Mouse (Mus musculus): ENCODE measurements at regions not wholly inside any gene's neighbourhood (a gene's known extent, or its start where the extent isn't known, plus 50 kb on each side); places are given as distances from the start of the nearest gene placed in this dataset.

GRCm38 (mm10) chr9:115703791-115704190 lies 205.5 kb upstream of the Gadl1 start:
- DNase-seq, result no peak

DNA sequence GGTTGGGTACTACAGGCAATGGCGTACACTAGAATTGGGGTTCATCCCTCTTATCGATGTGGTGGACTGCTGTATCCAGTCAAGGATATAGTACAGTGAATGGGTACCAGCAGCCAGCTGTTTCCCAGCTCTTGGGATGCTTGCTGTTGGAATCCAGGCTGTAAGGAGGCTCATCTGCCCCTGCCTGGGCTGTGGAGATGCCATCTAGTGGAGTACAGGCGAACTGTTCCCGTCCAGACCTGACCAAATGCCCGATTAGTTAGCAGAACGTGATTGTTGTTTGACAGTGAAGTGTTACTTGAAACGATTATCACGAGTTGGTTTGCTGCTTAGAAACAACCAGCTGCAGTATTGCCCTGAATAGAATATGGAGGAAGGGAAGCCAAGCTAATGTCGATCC lies 205.0 kb upstream of the Gadl1 start:
- DNase-seq, result peak; percentile 48 to 58

- DNase-seq, result no peak
Observed at GRCm38 (mm10) chr9:115705761-115706160, 203.5 kb upstream of the Gadl1 start.

DNA sequence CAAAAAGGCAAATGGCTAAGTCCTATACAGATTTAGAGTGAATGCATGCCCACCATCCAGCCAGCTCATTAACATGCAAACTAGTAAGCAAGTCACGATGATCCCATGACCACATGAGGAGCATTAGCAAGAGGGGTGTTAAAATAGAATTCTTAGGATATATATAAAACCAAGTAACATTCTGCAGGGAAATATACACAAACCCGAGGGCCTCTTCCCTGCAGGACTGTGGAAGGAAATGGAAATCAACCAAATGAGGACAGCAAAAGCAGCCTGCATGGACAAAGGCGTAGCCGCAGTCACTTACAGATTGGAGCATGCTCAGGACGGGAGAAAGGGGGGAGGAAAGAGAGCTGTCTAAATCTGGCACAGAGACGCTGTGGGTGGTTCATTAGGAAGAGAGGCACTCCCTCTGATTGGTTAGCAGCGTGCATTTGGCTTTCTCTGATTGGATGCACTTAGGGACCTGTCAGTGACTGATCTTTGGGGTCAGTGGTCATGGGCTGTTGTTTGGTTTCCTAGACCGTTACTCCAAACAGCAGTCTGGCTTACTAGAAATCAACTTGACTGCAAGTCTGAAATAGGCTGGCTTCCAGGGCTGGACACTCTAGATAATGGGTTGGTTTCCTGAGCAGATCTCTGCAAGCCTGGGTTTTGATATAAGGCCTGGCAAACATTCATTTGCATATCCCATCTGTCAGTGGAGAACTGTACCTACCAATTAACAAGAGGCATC lies 200.9 kb upstream of the Gadl1 start:
- peak; percentile 57 to 66 for DNase-seq

GRCm38 (mm10) chr9:115710039-115710739 lies 199.1 kb upstream of the Gadl1 start:
- DNase-seq, result peak in 1 of 2 experiments; percentile 23

DNA sequence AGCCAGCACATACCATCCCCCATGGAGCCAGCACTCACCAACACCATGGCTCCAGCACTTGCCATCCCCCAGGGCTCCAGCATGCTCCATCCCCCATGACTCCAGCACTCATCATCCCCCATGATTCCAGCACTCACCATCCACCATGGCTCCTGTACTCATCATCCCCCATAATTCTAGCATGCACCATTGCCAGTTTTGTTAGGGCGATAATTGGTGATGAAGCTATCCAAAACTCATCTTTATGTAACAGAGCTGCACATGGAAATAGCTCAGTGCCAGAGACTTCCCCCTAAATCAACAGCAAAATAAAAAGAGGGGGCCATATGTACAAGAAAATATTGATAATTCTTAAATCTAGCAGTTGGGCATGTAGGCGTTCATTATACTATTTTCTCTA lies 188.9 kb upstream of the Gadl1 start:
- DNase-seq, result no peak

DNA sequence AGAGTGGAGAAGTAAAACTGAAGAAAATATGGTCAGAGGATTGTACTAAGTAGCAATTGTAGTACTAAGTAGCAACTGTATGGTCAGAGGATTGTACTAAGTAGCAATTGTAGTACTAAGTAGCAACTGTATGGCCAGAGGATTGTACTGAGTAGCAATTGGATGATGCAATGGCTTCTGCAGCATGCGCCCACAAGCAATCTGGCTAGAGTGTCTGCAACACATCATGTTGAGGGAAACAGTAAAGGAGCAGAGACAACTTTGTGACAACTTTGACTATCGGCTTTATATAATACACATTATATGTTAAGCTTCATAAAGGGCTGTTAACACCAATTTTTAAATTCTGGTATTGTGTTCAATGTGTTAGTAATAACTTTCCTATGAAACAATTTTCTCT lies 188.4 kb upstream of the Gadl1 start:
- DNase-seq, result no peak

- DNase-seq, result no peak
Observed at GRCm38 (mm10) chr9:115724063-115724462, 185.2 kb upstream of the Gadl1 start.

DNA sequence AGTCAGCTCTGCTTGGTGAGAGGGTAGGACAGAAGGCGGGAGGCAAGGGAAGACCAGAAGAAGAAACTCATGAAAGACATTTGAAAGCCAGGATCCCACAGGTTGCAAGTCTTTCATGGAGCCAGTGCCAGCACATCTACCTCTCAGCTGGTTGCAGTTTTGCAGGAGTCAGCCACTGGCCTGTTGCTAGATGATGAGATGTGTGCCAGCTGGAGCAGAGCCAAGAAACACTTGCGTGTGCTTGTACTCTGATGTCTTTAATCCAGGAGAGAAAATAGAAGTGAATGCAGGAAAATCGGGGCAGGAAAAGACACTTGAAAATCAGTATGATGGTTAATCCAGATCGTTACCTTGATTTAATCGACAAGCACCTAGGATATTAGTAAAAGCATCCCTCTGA lies 181.9 kb upstream of the Gadl1 start:
- DNase-seq, result peak; percentile 13 to 35

DNA sequence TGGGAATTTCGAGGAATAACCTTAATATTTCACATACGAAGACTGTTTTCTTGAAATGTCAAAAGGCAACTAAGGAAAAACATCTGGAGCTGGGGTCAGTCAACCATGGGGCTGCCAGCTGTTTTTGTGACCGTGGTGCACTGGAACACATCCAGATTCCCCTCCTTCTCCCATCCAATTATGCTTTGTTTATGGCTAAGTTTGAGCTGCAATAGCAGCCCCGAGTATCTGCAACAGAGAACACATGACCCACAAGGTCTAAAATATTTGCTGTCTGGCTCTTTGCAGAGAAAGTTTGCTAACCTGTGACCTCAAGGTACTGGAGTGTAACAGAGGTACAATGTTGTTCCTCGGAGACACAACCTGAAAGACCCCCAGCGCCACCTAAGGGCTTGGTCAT lies 177.7 kb upstream of the Gadl1 start:
- no peak for DNase-seq

GRCm38 (mm10) chr9:115733104-115733503 lies 176.2 kb upstream of the Gadl1 start:
- DNase-seq, result no peak

GRCm38 (mm10) chr9:115739984-115740383 lies 169.3 kb upstream of the Gadl1 start:
- DNase-seq, result no peak

DNA sequence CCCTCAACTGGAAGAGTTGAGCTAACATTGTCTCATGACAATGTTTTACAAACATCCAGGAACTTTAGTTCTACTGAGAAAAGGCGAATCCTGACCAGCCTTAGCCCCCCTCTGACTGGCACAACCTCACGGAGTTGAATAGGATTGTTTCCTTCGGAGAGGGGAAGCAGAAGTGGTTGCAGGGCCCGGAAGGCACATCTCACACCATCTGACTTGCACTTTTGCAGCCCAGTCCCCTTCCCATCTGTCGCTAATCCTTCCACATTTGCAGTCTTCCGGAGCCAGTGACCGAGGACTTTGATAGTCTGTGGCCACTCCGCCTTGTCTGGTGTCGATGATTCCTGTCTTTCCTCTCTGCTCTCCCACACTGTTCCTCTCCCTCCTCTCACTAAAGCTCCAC lies 162.8 kb upstream of the Gadl1 start:
- DNase-seq, result no peak

DNA sequence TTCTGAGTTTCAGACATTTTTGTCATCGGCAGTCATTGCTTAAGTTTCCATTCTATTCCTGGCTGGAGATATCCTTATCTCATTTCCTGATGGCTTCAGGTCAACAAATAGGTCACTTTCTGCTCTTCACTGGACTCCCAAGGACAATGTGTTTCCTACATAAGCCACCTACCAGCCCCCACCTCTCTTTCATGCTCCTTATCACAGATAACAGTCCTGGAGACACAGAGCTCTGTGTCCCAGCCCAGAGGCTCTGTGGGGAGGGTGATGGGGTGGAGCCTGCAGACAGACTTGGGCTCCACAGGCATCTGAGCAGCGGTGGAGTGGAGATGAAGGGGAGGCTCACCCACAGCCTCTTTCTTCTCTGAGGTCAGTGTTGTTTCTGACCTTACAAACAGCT lies 148.8 kb upstream of the Gadl1 start:
- peak in 1 of 2 experiments; percentile 10 for DNase-seq

- no peak for DNase-seq
Observed at GRCm38 (mm10) chr9:115764136-115764535, 145.1 kb upstream of the Gadl1 start.

DNA sequence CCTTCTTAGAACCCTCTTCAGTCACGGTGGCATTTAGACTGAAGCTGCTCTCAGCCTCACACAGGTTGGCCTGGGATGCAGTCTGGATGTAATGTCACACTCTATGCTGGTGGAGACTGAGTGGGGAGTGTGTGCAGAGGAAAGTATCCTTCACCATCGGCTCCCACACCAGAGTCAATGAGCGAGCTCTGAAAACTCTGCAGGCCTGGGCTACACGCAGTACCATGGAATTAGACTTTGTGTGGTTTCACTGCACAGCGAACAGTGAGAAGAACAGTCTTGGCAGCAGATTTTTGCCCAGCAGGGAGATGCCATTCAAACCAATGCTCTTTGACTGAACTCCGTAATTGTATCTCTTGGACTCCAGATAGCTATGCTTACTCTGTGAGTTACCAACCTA lies 142.8 kb upstream of the Gadl1 start:
- no peak for DNase-seq

DNA sequence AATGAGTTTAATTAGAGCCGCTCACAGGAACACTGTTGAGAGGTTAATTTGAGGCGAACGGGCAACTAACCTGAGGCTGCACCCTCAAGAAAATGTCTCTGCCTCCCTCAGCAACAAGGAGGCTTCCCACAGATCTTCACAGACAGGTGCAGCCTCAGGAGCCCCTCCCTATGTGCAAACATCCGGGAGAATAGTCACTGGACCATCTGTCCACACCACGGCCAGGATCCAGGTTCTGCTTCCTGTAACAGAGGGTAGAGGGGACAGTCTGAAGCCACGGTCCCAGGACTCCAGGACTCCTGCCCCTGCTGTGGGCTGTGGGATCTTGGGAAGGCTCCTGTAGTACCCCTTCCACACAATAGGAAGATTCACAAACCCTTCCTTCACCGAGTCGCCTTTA lies 134.1 kb upstream of the Gadl1 start:
- no peak for DNase-seq

DNA sequence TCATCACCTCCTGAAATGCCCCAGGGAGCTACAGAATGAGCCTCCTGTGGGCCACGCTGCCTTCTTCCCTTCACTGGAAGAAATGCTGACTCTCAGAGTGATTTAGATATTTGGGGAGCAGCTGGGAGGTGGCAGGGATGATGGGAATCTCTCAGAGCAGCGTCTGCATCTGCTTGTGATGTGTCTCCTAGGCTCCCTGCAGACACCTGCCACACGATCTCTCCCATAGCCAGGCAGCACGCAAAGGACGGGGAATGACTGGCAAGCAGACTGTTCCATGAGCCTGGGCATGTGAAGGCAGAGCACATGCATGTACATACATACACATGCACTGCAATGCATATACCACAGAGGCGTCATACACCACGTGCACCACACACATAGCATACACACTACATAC lies 133.4 kb upstream of the Gadl1 start:
- no peak for DNase-seq

- peak; percentile 5 to 22 for DNase-seq
Observed at GRCm38 (mm10) chr9:115777097-115777864, 132.0 kb upstream of the Gadl1 start.

DNA sequence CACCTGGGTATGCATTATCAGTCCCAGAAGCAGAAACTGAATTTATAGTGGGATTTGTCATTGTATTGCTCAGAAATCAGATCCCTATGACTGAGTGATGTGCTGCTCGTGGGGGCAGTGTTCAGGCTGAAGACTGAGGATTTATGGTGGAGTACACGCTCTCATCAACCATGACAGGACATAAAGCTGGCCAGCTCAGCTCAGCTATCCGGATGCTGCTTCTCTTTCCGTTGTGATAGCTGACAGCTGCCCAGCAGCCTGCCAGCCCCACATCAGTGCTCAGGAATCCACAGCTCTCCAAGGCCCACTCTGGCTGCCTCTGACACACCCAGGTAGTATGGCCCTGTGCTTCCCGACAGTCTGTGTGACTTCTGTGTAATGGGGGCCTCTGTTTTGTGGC lies 130.4 kb upstream of the Gadl1 start:
- DNase-seq, result no peak

- no peak for DNase-seq
Observed at GRCm38 (mm10) chr9:115799330-115799729, 109.9 kb upstream of the Gadl1 start.

DNA sequence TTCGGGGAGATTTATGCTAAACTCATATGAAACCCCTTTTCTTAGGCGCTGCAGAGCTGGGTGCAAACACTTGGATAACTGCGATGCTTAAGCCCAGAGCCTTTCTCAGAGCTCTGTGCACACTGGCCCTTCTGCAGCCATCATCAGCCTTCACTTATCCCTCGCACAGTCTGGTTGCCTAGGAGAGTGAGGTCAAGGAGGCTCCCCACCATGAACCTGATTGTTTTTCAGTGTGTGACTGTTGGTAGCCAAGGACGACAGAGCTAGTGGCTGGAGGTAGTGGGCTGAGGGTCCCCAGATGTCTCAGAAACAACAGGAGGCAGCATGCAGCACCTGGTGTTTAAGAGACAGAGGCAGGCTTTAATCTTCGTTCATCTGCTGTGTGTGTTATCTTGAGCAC lies 108.6 kb upstream of the Gadl1 start:
- no peak for DNase-seq

DNA sequence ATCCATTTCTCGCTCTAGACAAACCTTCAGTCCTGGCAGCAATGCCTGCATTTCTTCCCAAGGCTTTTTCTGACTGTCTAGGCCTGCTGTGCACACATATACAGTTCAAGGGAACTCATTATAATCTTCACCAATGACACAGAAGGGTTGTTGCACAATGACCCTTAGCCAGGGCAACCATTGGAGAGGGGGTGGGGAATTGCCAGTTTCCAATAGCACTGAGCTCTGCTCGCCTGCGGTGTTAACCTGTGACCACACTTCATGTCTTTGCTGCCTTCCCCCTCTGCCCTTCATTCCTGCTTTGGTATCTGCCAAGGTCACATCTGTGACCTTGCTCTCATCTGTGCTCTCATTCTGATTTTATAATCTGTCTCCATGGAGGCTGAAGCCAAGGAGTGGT lies 106.2 kb upstream of the Gadl1 start:
- no peak for DNase-seq

DNA sequence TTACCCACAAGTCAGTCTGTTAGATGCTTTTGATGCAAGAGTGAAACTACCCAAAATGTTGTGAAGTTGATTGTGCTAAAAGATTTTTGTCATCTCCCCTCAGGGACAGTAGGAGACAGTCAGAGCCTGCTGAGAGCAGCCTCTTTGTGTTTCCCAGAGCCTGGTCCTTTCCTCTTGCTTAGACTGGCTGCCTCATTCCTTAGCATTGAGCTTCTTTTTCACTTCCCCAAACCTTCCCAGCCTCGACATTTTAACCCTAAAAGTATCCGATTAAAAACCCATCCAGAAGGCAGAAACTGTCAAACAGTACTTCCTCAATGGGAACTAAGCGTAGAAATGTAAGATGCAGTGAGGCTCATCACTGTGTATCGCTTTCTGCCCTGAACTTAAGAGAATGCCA lies 104.0 kb upstream of the Gadl1 start:
- DNase-seq, result no peak

Data from lung, adult 18-20 months (tissue).